ENCODE assay signal across 8 mouse cellular contexts in genomic region chr4:35225141-35225733, GRCm38 (mm10). TPM values are rescaled to one million over a fixed set of nuclear protein-coding genes. Genes with fewer than 3 reads are reported as not detected.
DNase-seq lines count a peak whose midpoint lies in the region; ATAC-seq and TF ChIP-seq lines count a peak whose summit lies in the region.

No protein-coding gene starts in this region.

- TF ChIP-seq CTCF in CH12.LX (conservative IDR thresholded peaks at IDR 0.05 in 1 of 2, IDR thresholded peaks at IDR 0.05 in 1 of 2; ENCODE audit: low read depth in 2 of 2, low read length in 2 of 2), result no peak
- TF ChIP-seq CTCF in hindbrain, postnatal 0 days (IDR thresholded peaks at IDR 0.05; ENCODE audit: low read depth), result no peak
- TF ChIP-seq CTCF in lung, adult 2 months (IDR thresholded peaks at IDR 0.05; ENCODE audit: insufficient read depth, low read length), result no peak

- peak overlapping the region; percentile 99 for H3K27ac ChIP-seq in CH12.LX (ENCODE audit: insufficient read depth, low read depth)
- H3K27ac ChIP-seq in embryonic facial prominence, embryonic 13.5 days, result peak overlapping the region; percentile 84
- peak overlapping the region; percentile 80 for H3K27ac ChIP-seq in hindbrain, postnatal 0 days
- peak overlapping the region; percentile 94 for H3K27ac ChIP-seq in neural tube, embryonic 15.5 days (replicated peaks)

- peak; percentile 44 to 59 for DNase-seq in heart, adult 18-20 months
- no peak for DNase-seq in heart, postnatal 14 days
- no peak for DNase-seq in CH12.LX (ENCODE audit: extremely low read depth)
- peak; percentile 37 for DNase-seq in hindbrain, postnatal 0 days (ENCODE audit: low spot score)
- no peak for DNase-seq in lung, adult 2 months
- no peak for DNase-seq in c-Kit-positive CD71-positive TER-119-positive erythroid progenitor cells, embryonic 14.5 days (ENCODE audit: low spot score)

- peak; percentile 58 for ATAC-seq in embryonic facial prominence, embryonic 13.5 days (ENCODE audit: insufficient number of reproducible peaks, insufficient read depth, low FRiP score, low TSS enrichment, low read depth)
- peak; percentile 75 for ATAC-seq in hindbrain, postnatal 0 days
- ATAC-seq in neural tube, embryonic 15.5 days (ENCODE audit: low FRiP score), result peak; percentile 73

- intact Hi-C loops in heart, postnatal 14 days (cut with DNase I), result loop anchor here (10.0 kb wide), 1 partner anchor 540 kb away; the partner anchor contains the start of gene Slc35a1

- TF ChIP-seq RAD21 in CH12.LX (IDR thresholded peaks at IDR 0.05; ENCODE audit: low read depth, low read length), result no peak

- no peaks in the 10 kb centered on the region for H3K27me3 ChIP-seq in CH12.LX (replicated peaks)
- no peaks in the 10 kb centered on the region for H3K27me3 ChIP-seq in embryonic facial prominence, embryonic 13.5 days
- no peaks in the 10 kb centered on the region for H3K27me3 ChIP-seq in hindbrain, postnatal 0 days (ENCODE audit: insufficient read depth, low read length)
- no peaks in the 10 kb centered on the region for H3K27me3 ChIP-seq in neural tube, embryonic 15.5 days (replicated peaks)

- WGBS in embryonic facial prominence, embryonic 13.5 days, result under 1% methylated on average over 25 of the region's 40 CpGs
- 1% methylated on average over 21 of the region's 40 CpGs for WGBS in hindbrain, postnatal 0 days
- under 1% methylated on average over 40 of the region's 40 CpGs for WGBS in lung, adult 2 months
- under 1% methylated on average over 40 of the region's 40 CpGs for WGBS in neural tube, embryonic 15.5 days

- no peaks in the 10 kb centered on the region for H3K9me3 ChIP-seq in CH12.LX (replicated peaks; ENCODE audit: low read length)
- H3K9me3 ChIP-seq in embryonic facial prominence, embryonic 13.5 days, result no peaks in the 10 kb centered on the region
- H3K9me3 ChIP-seq in hindbrain, postnatal 0 days (ENCODE audit: low read length), result no peaks in the 10 kb centered on the region
- H3K9me3 ChIP-seq in neural tube, embryonic 15.5 days (replicated peaks), result no peaks in the 10 kb centered on the region

- dilution Hi-C loops in CH12.LX (cut with MboI; ENCODE audit: extremely low pct_ligation_motif_present, extremely low pct_unique_long_range_greater_than_20kb, low sequenced_read_pairs), result no loop called here

- peak overlapping the region; percentile 74 for H3K9ac ChIP-seq in CH12.LX (ENCODE audit: insufficient read depth, low read depth)
- peak overlapping the region; percentile 90 for H3K9ac ChIP-seq in embryonic facial prominence, embryonic 13.5 days
- peak overlapping the region; percentile 79 for H3K9ac ChIP-seq in hindbrain, postnatal 0 days (replicated peaks; ENCODE audit: low read length)
- H3K9ac ChIP-seq in neural tube, embryonic 15.5 days (replicated peaks), result peak overlapping the region; percentile 80

- peak overlapping the region; percentile 65 to 83 (median 72) for H3K4me3 ChIP-seq in CH12.LX (replicated peaks in 1 of 3; ENCODE audit: low read depth in 2 of 3, low read length in 2 of 3, poor library complexity in 1 of 3)
- peak overlapping the region; percentile 82 for H3K4me3 ChIP-seq in embryonic facial prominence, embryonic 13.5 days
- H3K4me3 ChIP-seq in hindbrain, postnatal 0 days (ENCODE audit: low read length), result peak overlapping the region; percentile 80
- H3K4me3 ChIP-seq in lung, adult 2 months (replicated peaks; ENCODE audit: extremely low read depth, low read depth, low read length), result peak overlapping the region; percentile 62
- peak overlapping the region; percentile 86 for H3K4me3 ChIP-seq in neural tube, embryonic 15.5 days (replicated peaks)

- H3K36me3 ChIP-seq in CH12.LX (replicated peaks in 1 of 2; ENCODE audit: control insufficient read depth in 1 of 2, insufficient read depth in 1 of 2, low read length in 1 of 2), result no peaks in the 10 kb centered on the region
- no peaks in the 10 kb centered on the region for H3K36me3 ChIP-seq in embryonic facial prominence, embryonic 13.5 days
- no peaks in the 10 kb centered on the region for H3K36me3 ChIP-seq in hindbrain, postnatal 0 days (ENCODE audit: insufficient read depth, low read length)
- no peaks in the 10 kb centered on the region for H3K36me3 ChIP-seq in neural tube, embryonic 15.5 days

- peaks cover 35% of the 10 kb centered on the region for H3K79me2 ChIP-seq in CH12.LX (replicated peaks; ENCODE audit: control insufficient read depth, extremely low read depth, insufficient read depth, poor library complexity, severe bottlenecking)

- peaks cover 6 to 50% of the 10 kb centered on the region in 2 experiments for H3K4me1 ChIP-seq in CH12.LX (ENCODE audit: control insufficient read depth in 1 of 2, insufficient read depth in 2 of 2)
- H3K4me1 ChIP-seq in embryonic facial prominence, embryonic 13.5 days, result peaks cover 4% of the 10 kb centered on the region; the same call in 1 of the 2 replicates
- H3K4me1 ChIP-seq in hindbrain, postnatal 0 days (ENCODE audit: insufficient read depth, low read length), result no peaks in the 10 kb centered on the region; the same call in 1 of the 2 replicates
- H3K4me1 ChIP-seq in lung, adult 2 months (ENCODE audit: control insufficient read depth, insufficient read depth, low read length), result no peaks in the 10 kb centered on the region
- peaks cover 12% of the 10 kb centered on the region for H3K4me1 ChIP-seq in neural tube, embryonic 15.5 days

- no peak for TF ChIP-seq EP300 in CH12.LX (IDR thresholded peaks at IDR 0.05; ENCODE audit: low read length)

- in situ Hi-C loops in CH12.LX (cut with MboI; ENCODE audit: low pct_ligation_motif_present, low pct_unique_long_range_greater_than_20kb, low sequenced_read_pairs), result no loop called here

- peak overlapping the region; percentile 70; the same call in 1 of the 2 replicates for H3K4me2 ChIP-seq in CH12.LX (ENCODE audit: insufficient read depth, low read depth, poor library complexity, severe bottlenecking)
- peak overlapping the region; percentile 85 for H3K4me2 ChIP-seq in embryonic facial prominence, embryonic 13.5 days
- peak overlapping the region; percentile 81 for H3K4me2 ChIP-seq in hindbrain, postnatal 0 days (ENCODE audit: low read depth, low read length)
- peak overlapping the region; percentile 80 for H3K4me2 ChIP-seq in neural tube, embryonic 15.5 days

- no peak for TF ChIP-seq POLR2A in CH12.LX (IDR thresholded peaks at IDR 0.05; ENCODE audit: low read depth, low read length)
- TF ChIP-seq POLR2A in lung, adult 2 months (IDR thresholded peaks at IDR 0.05; ENCODE audit: borderline replicate concordance, extremely low read depth, low read depth, low read length), result no peak

TF ChIP-seq in CH12.LX, 34 proteins besides CTCF, POLR2A, EP300 and RAD21:
- peak; percentile 21; the same call in 1 of the 2 replicates for TF ChIP-seq UBTF (IDR thresholded peaks at IDR 0.05; ENCODE audit: low read depth, low read length)
- 0 out of 2 replicates have a peak, but pooled peaks have one; percentile 4 for TF ChIP-seq TCF12 (IDR thresholded peaks at IDR 0.05; ENCODE audit: low read depth, low read length)
- no peak for TF ChIP-seq USF1 (IDR thresholded peaks at IDR 0.05; ENCODE audit: low read depth, low read length)
- no peak for TF ChIP-seq POLR2AphosphoS2 (IDR thresholded peaks at IDR 0.05; ENCODE audit: low read depth, low read length)
- TF ChIP-seq TBP (conservative IDR thresholded peaks at IDR 0.05; ENCODE audit: low read depth, low read length), result no peak
- no peak; the same call in 1 of the 2 replicates for TF ChIP-seq CHD1 (IDR thresholded peaks at IDR 0.05; ENCODE audit: low read depth, low read length)
- TF ChIP-seq MYC (IDR thresholded peaks at IDR 0.05; ENCODE audit: low read depth, low read length), result no peak
- no peak for TF ChIP-seq USF2 (conservative IDR thresholded peaks at IDR 0.05; ENCODE audit: low read depth, low read length)
- peak; percentile 22; the same call in 1 of the 2 replicates for TF ChIP-seq ELF1 (IDR thresholded peaks at IDR 0.05; ENCODE audit: low read depth, low read length)

RNA-seq across cellular contexts. Expression of gene C9orf72, which starts 0.7 kb away (rescaled TPM):
- 10 to 100 TPM; 21.6 to 23.5 TPM for total RNA-seq in heart, adult 18-20 months (2021)
- 10 to 100 TPM; 23.7 to 25.8 TPM for total RNA-seq in heart, postnatal 14 days (2021)
- total RNA-seq in CH12.LX (2012; rRNA removed) (24.2 and 49.7 TPM in 2 replicates), CH12.LX (2014; rRNA removed) (46.5 and 58.2 TPM in 2 replicates)
- polyA plus RNA-seq in CH12.LX (2012; ENCODE audit: insufficient read length, low read depth), result 13.8 and 15.4 TPM in 2 replicates
- polyA plus RNA-seq in embryonic facial prominence, embryonic 13.5 days (2015; fragmentation: Nextera tagmentation; extraction: Ambion mirVana), result 12.2 and 14.9 TPM in 2 replicates
- 42.3 and 49.7 TPM in 2 replicates for total RNA-seq in hindbrain, postnatal 0 days (2014; rRNA removed)
- 36.0 and 40.4 TPM in 2 replicates for polyA plus RNA-seq in hindbrain, postnatal 0 days (2015; fragmentation: Nextera tagmentation; extraction: Ambion mirVana)
- 4.6 and 6.4 TPM in 2 replicates for polyA plus RNA-seq in lung, adult 2 months (2012; rRNA removed)
- 37.4 and 44.5 TPM in 2 replicates for polyA plus RNA-seq in neural tube, embryonic 15.5 days (2015; fragmentation: Nextera tagmentation; extraction: Ambion mirVana)

Comparison
In these comparisons a context has a peak if more than half of its experiments do, and no peak if none do; other contexts are left out.
1. DNase-seq: peak in heart, adult 18-20 months (2 of 2) and hindbrain, postnatal 0 days (single experiment); none in heart, postnatal 14 days (0 of 2), CH12.LX (single experiment), lung, adult 2 months (single experiment) and c-Kit-positive CD71-positive TER-119-positive erythroid progenitor cells, embryonic 14.5 days (single experiment).
2. Peak in every context shown above with its lines, with median percentiles within 50 percentile points of each other: H3K27ac ChIP-seq, H3K4me2 ChIP-seq, H3K4me3 ChIP-seq, H3K9ac ChIP-seq and ATAC-seq.